Mouse (Mus musculus): Measurements from ENCODE around the gene Gfod1. TPM values are rescaled to one million over a fixed set of nuclear protein-coding genes. Genes with fewer than 3 reads are reported as not detected.

Gene Gfod1
- 5.0 and 7.6 TPM in 2 replicates for polyA plus RNA-seq (2021; fragmentation: Nextera tagmentation)
- long read RNA-seq, experiment 1, partial matches to known transcripts: 0 of 73 reads
- long read RNA-seq, experiment 1, other reads (novel, unspliced or antisense): 73 of 73 reads
- long read RNA-seq, experiment 2, partial matches to known transcripts: 0 of 40 reads
- long read RNA-seq, experiment 2, other reads (novel, unspliced or antisense): 40 of 40 reads

DNA sequence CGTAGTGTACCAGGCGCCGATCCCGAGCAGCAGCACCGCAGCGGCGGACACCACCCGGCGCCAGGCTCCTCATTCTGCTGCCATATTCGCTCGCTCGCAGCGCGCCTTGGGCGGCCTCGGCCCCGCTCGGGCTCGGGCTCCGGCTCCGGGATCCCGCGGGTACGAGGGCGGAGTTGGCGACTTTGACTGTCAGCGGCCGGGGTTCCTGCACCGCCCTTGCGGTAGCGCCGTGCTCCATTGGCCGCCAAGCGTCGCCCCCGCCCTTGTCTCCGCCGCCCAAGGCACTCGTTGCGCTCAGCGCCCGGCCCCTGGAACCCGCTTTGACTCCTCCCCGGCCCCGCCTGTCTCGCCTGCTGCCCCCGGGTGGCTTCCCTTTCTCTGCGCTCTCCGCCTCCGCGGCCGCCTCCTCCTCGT lies at the start of gene Gfod1:
Gene Gfod1 (minus strand): TSS at position 155 of the 414 bp plus-strand sequence.

DNA sequence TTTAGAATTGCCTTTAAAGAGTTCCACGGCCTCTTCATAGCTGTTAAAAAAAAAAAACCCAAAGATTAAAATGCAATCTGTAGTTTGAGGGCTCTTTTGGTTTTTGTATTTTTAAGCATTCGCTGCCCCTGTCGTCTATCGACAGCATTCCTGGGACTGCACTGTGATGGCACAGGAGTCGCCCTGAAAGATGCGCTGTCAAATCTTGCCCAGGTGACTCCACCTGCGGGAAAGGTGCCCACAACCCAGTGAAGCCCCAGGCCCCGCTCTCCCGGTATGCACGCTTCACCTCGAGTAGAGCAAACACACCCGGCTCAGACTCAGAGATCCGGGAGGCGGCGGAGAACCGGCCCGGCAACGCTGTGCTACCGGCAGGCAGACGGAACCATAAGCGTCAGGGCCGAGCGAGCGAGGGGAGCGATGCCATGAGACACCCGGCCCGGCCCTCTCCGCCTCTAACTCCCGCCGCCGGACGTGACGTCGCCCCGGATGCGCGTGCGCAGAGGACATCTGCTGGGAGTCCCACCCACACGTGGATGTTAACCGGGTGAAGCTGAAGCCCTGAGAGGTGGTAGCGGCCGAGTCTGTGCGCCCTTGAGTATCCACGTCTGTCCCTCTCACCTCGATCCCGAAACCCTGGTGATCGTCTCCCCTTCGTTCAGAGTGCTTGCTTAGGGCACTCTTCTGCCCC lies 132.8 kb downstream of the Gfod1 start, which contains the start of gene Tbc1d7:
Gene Tbc1d7 (minus strand): TSS at position 482 of the 691 bp plus-strand sequence.

Other genes with a start within 250 kb of the Gfod1 start
- gene Tbc1d7, start 132.7 kb downstream of the Gfod1 start, polyA plus RNA-seq (2021; fragmentation: Nextera tagmentation): 43.0 and 53.1 TPM in 2 replicates
- 20.0 and 23.1 TPM in 2 replicates for gene Sirt5, start 61.3 kb upstream of the Gfod1 start, polyA plus RNA-seq (2021; fragmentation: Nextera tagmentation)
- gene Nol7, start 94.2 kb upstream of the Gfod1 start, polyA plus RNA-seq (2021; fragmentation: Nextera tagmentation): 205 and 226 TPM in 2 replicates
- 11.4 and 12.9 TPM in 2 replicates for gene Ranbp9, start 177.1 kb upstream of the Gfod1 start, polyA plus RNA-seq (2021; fragmentation: Nextera tagmentation)